Mouse (Mus musculus): ENCODE data around the gene Calhm6. TPM values are rescaled to one million over a fixed set of nuclear protein-coding genes. Genes with fewer than 3 reads are reported as not detected.

The Calhm6 gene
- polyA plus RNA-seq, 1 experiment from 2014 or later: 0.84 TPM

GRCm38 (mm10) chr10:34139768-34140167 lies 12.0 kb upstream of the Calhm6 start:
- no peak overlapping the region for H3K27ac ChIP-seq
- no peak overlapping the region for H3K9ac ChIP-seq
- H3K4me1 ChIP-seq: no peaks in the 10 kb centered on the region
- 70% methylated on average over 4 of the region's 4 CpGs for WGBS
- no peak overlapping the region for H3K4me2 ChIP-seq (replicated peaks)
- no peak overlapping the region for H3K4me3 ChIP-seq
- H3K36me3 ChIP-seq: no peaks in the 10 kb centered on the region
- no peak for ATAC-seq (ENCODE audit: low FRiP score)
- no peaks in the 10 kb centered on the region; the same call in 1 of the 2 replicates for H3K9me3 ChIP-seq (replicated peaks)
- no peaks in the 10 kb centered on the region for H3K27me3 ChIP-seq

GRCm38 (mm10) chr10:34138027-34138426 lies 10.2 kb upstream of the Calhm6 start:
- Histone ChIP-seq H3K4me3 (no peak overlapping the region), H3K27me3 (no peaks in the 10 kb centered on the region), H3K27ac (no peak overlapping the region), H3K9ac (no peak overlapping the region), H3K36me3 (no peaks in the 10 kb centered on the region), H3K4me2 (replicated peaks) (no peak overlapping the region), H3K9me3 (replicated peaks) (no peaks in the 10 kb centered on the region; the same call in 1 of the 2 replicates), H3K4me1 (no peaks in the 10 kb centered on the region)
- 65% methylated on average over 6 of the region's 6 CpGs for WGBS
- ATAC-seq (ENCODE audit: low FRiP score): no peak

- no peaks in the 10 kb centered on the region; the same call in 1 of the 2 replicates for H3K9me3 ChIP-seq (replicated peaks)
- 13% methylated on average over 6 of the region's 6 CpGs for WGBS
- H3K27me3 ChIP-seq: no peaks in the 10 kb centered on the region
- no peak overlapping the region for H3K9ac ChIP-seq
- no peak for ATAC-seq (ENCODE audit: low FRiP score)
- no peak overlapping the region for H3K27ac ChIP-seq
- no peaks in the 10 kb centered on the region for H3K36me3 ChIP-seq
- no peak overlapping the region for H3K4me2 ChIP-seq (replicated peaks)
- no peaks in the 10 kb centered on the region for H3K4me1 ChIP-seq
- no peak overlapping the region for H3K4me3 ChIP-seq
Measured at GRCm38 (mm10) chr10:34136432-34136831, 8.6 kb upstream of the Calhm6 start.

- Histone ChIP-seq H3K9ac (no peak overlapping the region), H3K9me3 (replicated peaks) (no peaks in the 10 kb centered on the region)
- WGBS: 86% methylated on average over 2 of the region's 2 CpGs
Measured at GRCm38 (mm10) chr10:34131356-34131755, 3.6 kb upstream of the Calhm6 start.

GRCm38 (mm10) chr10:34128391-34128790 lies 607 bp upstream of the Calhm6 start:
- ATAC-seq (ENCODE audit: low FRiP score): no peak

More at GRCm38 (mm10) chr10:34131356-34131755, 3.6 kb upstream of the Calhm6 start:
- Histone ChIP-seq H3K27ac (no peak overlapping the region), H3K4me1 (0 out of 2 replicates have a peak, but pooled peaks cover 3% of the 10 kb centered on the region), H3K4me2 (replicated peaks) (no peak overlapping the region), H3K4me3 (no peak overlapping the region), H3K27me3 (peaks cover 6% of the 10 kb centered on the region; the same call in 1 of the 2 replicates), H3K36me3 (no peaks in the 10 kb centered on the region)
- no peak for ATAC-seq (ENCODE audit: low FRiP score)

DNA sequence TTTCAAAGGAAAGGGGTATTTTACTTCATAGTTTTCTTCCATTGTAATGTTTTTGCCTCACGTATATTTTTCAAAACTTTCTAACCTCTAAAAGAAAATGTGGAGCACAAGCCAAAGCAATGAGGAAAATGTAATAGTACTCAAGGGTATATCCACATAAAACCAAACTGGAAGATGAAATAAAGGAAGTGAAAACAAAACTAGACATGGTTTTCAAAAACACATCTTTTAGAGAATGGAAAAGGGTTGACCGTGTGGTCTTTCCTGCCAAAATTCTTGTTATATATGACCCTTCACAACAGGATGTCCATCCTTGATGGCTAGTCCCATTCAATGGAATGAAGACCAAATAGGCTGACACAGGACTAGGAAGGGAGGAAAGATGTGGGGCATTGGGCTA lies 9.4 kb downstream of the Calhm6 start:
- Histone ChIP-seq H3K9me3 (replicated peaks) (no peaks in the 10 kb centered on the region), H3K27ac (no peak overlapping the region), H3K27me3 (no peaks in the 10 kb centered on the region), H3K4me3 (no peak overlapping the region), H3K4me1 (no peaks in the 10 kb centered on the region), H3K4me2 (replicated peaks) (no peak overlapping the region), H3K9ac (no peak overlapping the region), H3K36me3 (no peaks in the 10 kb centered on the region)
- WGBS: 92% methylated on average over 2 of the region's 2 CpGs
- ATAC-seq (ENCODE audit: low FRiP score): no peak

More at GRCm38 (mm10) chr10:34128391-34128790, 607 bp upstream of the Calhm6 start:
- H3K27ac ChIP-seq: no peak overlapping the region
- 86% methylated on average over 6 of the region's 6 CpGs for WGBS
- H3K4me1 ChIP-seq: 0 out of 2 replicates have a peak, but pooled peaks cover 3% of the 10 kb centered on the region
- H3K4me2 ChIP-seq (replicated peaks): no peak overlapping the region
- peaks cover 6% of the 10 kb centered on the region; the same call in 1 of the 2 replicates for H3K27me3 ChIP-seq
- H3K36me3 ChIP-seq: no peaks in the 10 kb centered on the region
- no peak overlapping the region for H3K4me3 ChIP-seq
- H3K9ac ChIP-seq: no peak overlapping the region
- H3K9me3 ChIP-seq (replicated peaks): no peaks in the 10 kb centered on the region

GRCm38 (mm10) chr10:34117770-34118169 lies 10.0 kb downstream of the Calhm6 start:
- Histone ChIP-seq H3K4me3 (no peak overlapping the region), H3K27ac (no peak overlapping the region), H3K9ac (no peak overlapping the region), H3K27me3 (no peaks in the 10 kb centered on the region), H3K4me1 (no peaks in the 10 kb centered on the region), H3K9me3 (replicated peaks) (no peaks in the 10 kb centered on the region), H3K36me3 (no peaks in the 10 kb centered on the region), H3K4me2 (replicated peaks) (no peak overlapping the region)
- ATAC-seq (ENCODE audit: low FRiP score): no peak

DNA sequence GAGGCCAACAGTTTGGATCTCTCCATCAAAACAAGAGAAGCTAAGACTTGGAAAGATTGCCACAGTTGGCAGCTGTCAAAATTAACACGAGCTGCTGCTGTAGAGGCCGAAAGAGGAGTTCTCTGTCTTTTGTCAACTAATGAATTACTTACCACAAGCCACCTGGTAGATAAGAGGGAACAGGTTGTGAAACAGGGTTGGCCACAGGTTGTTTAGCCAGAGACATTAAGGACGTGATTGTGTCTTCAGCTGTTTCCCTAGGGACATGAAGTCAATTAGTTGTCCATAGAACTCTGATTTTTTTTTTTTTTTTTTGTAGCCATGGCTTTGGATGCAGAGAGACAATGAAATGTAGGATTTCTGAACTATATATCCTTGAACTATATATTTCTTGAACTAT lies 10.7 kb downstream of the Calhm6 start:
- Histone ChIP-seq H3K9me3 (replicated peaks) (no peaks in the 10 kb centered on the region), H3K9ac (no peak overlapping the region), H3K4me3 (no peak overlapping the region), H3K36me3 (no peaks in the 10 kb centered on the region), H3K27me3 (no peaks in the 10 kb centered on the region), H3K4me1 (no peaks in the 10 kb centered on the region), H3K4me2 (replicated peaks) (no peak overlapping the region), H3K27ac (no peak overlapping the region)
- 73% methylated on average over 3 of the region's 3 CpGs for WGBS
- no peak for ATAC-seq (ENCODE audit: low FRiP score)

- Histone ChIP-seq H3K4me1 (no peaks in the 10 kb centered on the region), H3K4me3 (no peak overlapping the region), H3K27me3 (no peaks in the 10 kb centered on the region), H3K27ac (no peak overlapping the region; the same call in 1 of the 2 replicates), H3K36me3 (no peaks in the 10 kb centered on the region), H3K9me3 (replicated peaks) (no peaks in the 10 kb centered on the region), H3K4me2 (replicated peaks) (no peak overlapping the region), H3K9ac (no peak overlapping the region)
- WGBS: 64% methylated on average over 4 of the region's 4 CpGs
- ATAC-seq (ENCODE audit: low FRiP score): no peak
Measured at GRCm38 (mm10) chr10:34111964-34112738, 15.6 kb downstream of the Calhm6 start.

DNA sequence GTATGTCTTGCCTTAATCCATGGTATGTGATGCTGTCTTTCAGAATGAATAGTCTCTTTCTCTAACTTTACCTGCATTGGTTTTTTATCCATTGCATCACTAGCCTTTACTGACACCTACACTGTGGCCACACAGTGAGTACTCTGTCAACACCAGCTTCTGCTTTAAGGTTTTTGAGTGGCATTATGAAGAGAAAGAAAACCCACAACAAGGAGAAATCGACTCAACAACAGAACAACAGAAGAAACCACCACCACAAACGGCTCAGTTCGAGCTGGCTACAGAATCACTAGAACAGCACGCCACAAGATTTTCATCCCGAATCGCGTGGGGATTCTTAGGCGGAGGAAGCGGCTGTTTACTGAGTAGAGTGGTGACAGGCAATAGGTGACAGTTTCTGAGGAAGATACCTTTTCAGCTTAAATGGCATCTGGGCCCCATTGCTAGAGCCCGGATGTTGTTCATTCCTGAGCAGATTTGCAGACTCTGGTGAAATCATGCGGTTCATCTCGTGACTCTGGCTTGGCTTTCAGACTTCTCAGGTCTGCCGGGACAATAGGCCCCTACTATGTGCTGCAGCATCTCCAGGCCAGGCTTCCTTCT lies 16.8 kb downstream of the Calhm6 start:
- Histone ChIP-seq H3K4me2 (replicated peaks) (no peak overlapping the region), H3K27ac (no peak overlapping the region), H3K4me3 (no peak overlapping the region), H3K27me3 (no peaks in the 10 kb centered on the region), H3K9me3 (replicated peaks) (no peaks in the 10 kb centered on the region), H3K4me1 (no peaks in the 10 kb centered on the region), H3K9ac (no peak overlapping the region), H3K36me3 (no peaks in the 10 kb centered on the region)
- ATAC-seq (ENCODE audit: low FRiP score): no peak
- WGBS: 91% methylated on average over 13 of the region's 13 CpGs

DNA sequence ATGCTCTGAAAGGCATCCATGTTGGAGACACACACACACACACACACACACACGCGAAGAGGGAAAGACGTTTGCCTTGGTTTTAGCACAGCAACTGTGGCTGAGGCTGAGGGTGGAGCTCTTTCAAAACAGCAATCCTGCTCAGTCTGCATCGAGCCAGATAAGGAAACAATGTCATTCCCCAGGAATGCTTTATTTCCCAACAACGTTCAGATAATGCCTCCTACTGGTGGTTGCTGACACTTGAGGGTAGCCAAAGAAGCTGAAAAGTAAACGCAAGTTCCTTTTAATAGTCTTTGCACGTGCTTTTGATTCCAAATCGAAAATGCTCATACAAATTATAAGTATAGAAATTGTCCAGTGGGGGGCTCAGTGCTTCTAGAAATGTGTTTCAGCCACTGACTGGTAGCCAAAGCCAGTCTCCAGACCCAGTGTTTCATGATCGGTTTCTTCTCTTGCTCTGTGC lies 31.3 kb downstream of the Calhm6 start, which contains the start of gene Calhm5:
Gene Calhm5 (minus strand): TSS at position 102 of the 466 bp plus-strand sequence.
- Histone ChIP-seq H3K4me1 (0 out of 2 replicates have a peak, but pooled peaks cover 4% of the 10 kb centered on the region), H3K9me3 (replicated peaks) (no peaks in the 10 kb centered on the region), H3K9ac (no peak within 1 kb of the TSS), H3K4me2 (replicated peaks) (peak within 1 kb of the TSS; percentile 29), H3K36me3 (no peaks in the 10 kb centered on the region), H3K27me3 (no peaks in the 10 kb centered on the region), H3K27ac (no peak within 1 kb of the TSS), H3K4me3 (no peak within 1 kb of the TSS; the same call in 1 of the 2 replicates)
- 27% methylated on average over 9 of the region's 9 CpGs for WGBS
- no peak for ATAC-seq (ENCODE audit: low FRiP score)

- H3K9ac ChIP-seq: no peak overlapping the region
- H3K4me3 ChIP-seq: no peak overlapping the region
Measured at GRCm38 (mm10) chr10:34095964-34096363, 31.8 kb downstream of the Calhm6 start.

More at GRCm38 (mm10) chr10:34095964-34096363, 31.8 kb downstream of the Calhm6 start:
- peak overlapping the region; percentile 29 for H3K4me2 ChIP-seq (replicated peaks)
- H3K27me3 ChIP-seq: no peaks in the 10 kb centered on the region
- 67% methylated on average over 12 of the region's 12 CpGs for WGBS
- H3K9me3 ChIP-seq (replicated peaks): no peaks in the 10 kb centered on the region
- no peak overlapping the region for H3K27ac ChIP-seq
- 0 out of 2 replicates have a peak, but pooled peaks cover 4% of the 10 kb centered on the region for H3K4me1 ChIP-seq
- H3K36me3 ChIP-seq: no peaks in the 10 kb centered on the region
- ATAC-seq (ENCODE audit: low FRiP score): no peak

All from hindbrain, embryonic 12.5 days (tissue).